Mouse (Mus musculus): ENCODE measurements at regions not wholly inside any gene's neighbourhood (a gene's known extent, or its start where the extent isn't known, plus 50 kb on each side); places are given as distances from the start of the nearest gene placed in this dataset.

DNA sequence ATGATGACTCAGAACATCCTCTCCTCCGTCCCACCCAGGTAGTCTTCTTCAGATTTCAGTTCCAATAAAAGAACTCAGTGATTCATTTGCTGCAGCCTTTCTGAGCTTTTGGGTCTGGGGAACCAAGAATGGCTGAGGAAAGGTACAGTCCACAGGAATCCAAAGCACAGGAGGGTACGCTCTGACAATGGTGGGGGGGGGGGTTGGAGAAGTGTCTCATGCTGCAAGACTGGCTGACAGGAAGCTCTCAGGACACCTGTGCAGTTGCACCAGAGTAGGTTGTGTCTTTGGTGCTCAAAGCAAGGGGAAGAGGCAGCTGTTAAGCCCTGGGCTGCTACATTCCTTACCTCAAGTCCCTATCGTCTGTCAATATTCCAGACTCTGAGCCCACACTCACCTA lies 192.7 kb upstream of the Bcl6 start:
- DNase-seq (ENCODE audit: low read depth), result no peak

DNA sequence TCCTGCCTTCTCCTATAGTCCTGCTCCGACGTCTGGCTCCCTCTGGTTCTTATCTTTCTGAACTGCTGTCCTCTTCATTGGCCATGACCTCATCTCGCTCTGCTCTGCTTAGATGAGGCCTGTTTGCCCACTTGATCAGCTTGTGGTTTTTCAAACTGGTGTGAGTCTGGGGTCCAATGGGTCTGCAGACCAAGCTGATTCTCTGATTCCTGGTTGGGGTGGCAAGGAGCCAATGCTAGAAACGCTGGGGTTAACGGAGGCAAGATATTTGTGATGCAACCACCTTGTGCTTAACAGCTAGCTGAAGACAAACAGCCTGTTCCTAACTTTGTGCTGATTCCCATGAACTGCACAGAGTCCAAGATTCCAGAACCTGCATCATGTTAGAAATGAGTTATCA lies 192.0 kb upstream of the Bcl6 start:
- no peak for DNase-seq (ENCODE audit: low read depth)

DNA sequence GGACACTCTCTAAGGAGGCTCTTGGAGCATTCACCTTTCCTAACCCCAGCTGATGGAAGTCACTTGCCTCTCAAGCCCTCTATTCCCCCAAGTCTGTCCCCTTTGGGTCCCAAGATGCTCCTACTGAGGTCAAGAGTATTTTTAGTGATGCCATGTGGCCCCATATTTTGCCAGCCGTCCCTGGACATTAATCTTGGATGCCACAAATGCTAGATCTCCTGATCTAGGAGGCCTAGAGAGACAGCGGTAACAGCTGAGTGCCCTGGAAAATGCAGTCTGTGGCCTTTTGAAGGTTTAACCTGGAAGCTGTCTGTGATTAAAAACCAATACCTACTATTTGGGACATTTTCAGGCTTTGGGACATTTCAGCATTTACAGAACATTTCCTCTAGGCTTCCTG lies 188.9 kb upstream of the Bcl6 start:
- DNase-seq (ENCODE audit: low read depth), result no peak

DNA sequence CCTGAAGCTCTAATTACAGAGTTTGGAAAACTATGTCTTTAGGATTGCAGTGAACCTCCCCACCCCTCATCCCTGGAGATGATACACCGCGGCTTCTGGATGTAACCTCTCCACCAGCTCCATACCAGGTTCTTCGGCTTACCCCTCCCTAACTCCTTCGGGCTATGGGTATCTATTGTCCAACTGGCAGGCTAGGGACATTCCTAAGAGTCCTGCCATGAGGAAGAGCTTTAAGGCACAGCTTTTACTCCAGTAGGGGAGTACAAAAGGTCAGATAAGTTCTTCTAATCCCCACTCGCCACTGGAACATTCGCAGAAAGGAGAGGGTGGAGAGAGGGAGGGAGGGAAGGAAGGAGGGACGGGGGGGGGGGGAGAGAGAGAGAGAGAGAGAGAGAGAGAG lies 188.5 kb upstream of the Bcl6 start:
- no peak for DNase-seq (ENCODE audit: low read depth)

DNA sequence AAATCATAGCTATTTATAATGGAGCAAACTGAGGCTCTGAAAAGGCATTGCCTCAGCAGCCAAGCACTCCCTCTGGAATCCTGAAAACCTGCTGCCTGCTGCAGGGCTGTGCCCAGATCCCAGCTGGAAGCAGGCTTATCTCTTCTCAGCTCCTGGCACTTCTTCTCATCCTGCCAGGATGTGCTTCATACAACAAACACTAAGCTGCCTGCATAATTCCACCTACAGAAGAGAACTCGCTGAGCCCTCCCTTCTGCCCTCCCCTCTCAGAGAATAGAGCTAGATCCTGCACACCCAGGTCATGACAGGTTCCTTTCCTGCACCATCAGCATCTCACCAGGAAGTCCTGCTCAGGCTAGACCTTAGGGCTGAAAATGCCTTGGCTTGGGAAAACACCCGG lies 187.4 kb upstream of the Bcl6 start:
- no peak for DNase-seq (ENCODE audit: low read depth)

DNA sequence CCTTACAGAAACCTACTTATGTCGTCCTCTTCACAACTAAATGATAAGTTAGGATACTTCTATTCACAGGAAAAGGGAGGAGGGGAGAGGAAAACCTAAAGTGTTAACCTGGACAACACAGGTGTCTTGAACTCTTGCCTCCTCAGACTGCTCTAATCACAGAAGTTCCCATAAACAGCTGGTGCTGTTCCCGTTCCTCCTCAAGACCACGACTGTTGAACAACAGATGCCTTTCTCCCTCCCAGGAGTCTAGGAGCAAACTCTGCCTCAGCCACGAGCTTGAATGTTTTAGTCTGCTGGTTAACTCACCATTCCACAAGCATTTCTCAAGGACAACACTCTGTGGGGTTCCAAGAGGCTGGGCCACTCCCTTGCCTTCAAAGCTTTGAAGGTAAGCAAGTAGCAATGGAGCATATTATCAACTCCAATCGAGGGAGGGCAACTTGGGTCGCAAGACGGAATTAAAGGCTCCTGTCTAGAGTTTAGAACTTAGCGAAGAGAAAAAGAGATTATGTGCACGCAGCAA lies 186.6 kb upstream of the Bcl6 start:
- no peak for DNase-seq (ENCODE audit: low read depth)

DNA sequence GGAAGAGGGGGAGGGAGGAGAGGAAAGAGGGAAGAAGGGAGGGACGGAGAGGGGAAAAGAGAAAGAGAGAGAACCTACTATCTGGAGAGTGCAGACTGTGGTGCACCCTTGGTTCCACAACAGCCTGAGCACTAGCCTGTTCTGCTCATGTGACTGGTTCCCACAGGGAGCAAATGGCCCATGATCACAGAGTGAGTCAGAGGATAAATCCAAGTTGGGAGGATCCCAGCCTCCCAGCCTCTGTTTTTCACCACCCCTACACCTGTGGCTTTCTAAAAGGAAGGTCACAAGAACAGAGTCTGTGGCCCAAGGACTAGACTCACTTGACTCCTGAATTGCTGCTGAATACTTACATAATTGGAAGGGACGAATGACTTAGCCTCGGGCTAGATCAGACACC lies 185.9 kb upstream of the Bcl6 start:
- DNase-seq (ENCODE audit: low read depth), result no peak

DNA sequence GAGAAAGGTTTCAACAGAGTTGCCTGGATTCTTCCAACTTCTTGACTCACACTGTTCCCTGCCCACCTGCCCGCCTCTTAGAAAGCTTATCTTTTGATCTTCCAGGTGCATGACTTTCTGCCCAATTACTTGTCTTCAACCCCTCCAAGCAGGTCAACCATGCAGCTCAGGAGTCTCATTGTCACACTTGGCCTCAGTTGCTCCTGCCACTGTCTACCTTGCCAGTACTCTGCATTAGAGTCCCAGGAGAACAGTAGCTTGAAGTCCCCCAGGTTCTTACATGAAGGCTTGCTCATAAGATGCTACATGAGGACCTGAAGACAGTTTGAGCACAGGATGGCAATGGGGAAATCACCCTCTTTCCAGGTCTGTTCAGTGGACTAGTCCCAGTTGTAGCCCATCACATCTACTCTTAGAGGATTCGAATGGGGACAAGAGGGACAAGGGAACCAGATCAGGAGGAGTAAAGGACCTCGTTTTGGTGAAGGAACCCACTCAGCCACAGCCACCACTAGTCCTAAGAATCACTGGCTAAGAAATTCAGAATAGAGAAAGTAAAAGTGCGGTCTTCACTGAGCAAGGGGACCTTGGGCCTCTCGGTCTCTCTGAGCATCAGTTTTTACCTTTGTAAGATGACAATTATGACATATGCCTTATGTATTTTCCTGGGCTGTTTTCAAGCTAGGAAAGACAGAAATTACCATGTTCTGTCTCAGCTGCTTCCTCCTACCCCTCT lies 185.3 kb upstream of the Bcl6 start:
- no peak for DNase-seq (ENCODE audit: low read depth)

DNA sequence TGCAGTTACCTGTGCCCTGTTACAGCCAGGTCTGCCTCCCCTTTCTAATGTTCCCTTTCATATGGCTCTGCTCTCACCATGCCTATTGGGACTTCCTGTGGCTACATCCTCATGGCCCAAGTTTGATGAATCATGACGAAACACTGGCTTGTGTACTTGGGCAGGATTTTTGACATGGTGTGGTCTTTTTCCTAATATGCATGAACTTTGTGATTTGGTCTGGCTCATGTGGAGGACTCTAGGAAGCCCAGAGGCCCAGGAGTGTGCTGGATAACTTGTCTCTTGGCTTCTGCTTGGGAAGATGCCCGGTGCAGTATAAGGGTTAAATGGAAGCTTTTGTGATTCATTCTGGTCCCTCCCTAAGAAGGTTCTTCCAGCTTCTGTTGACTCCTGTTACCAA lies 184.0 kb upstream of the Bcl6 start:
- no peak for DNase-seq (ENCODE audit: low read depth)

DNA sequence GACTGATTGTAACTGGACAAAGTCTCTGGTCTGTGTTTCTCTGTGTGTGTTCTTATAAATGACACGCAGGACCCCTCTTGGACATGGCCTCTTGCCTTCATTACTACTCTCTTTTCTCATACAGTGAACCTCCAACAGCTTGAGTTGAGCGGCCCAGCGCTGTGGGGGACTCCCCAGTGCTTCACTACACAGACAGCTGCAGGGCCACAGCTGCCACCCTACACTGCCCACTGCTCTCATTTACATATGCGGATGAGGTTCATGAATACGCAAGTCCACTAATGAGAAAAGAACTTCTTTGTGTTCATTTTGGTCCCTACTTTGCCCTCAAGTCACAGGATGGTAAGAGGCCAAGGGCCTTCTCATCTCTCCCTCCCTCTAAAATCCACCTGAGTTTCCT lies 183.4 kb upstream of the Bcl6 start:
- DNase-seq (ENCODE audit: low read depth), result no peak

DNA sequence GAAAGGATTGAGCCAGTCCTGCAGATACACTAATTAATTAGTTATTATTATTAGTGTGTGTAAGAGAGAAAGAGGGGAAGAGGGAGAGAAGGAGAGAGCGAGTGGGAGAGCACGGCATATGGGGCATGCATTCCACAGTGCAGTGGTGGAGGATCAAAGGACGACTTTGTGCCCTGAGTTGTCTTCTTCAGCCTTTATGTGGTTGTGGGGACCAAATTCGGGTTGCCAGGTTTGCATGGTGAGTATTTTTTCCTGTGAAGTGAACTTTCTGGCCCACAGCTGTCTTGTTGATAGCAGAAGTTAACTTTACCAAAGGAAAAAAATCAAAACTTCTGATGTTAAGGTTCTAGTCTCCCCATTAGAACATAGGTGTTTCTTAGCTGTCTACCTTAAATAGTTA lies 182.5 kb upstream of the Bcl6 start:
- DNase-seq (ENCODE audit: low read depth), result no peak

DNA sequence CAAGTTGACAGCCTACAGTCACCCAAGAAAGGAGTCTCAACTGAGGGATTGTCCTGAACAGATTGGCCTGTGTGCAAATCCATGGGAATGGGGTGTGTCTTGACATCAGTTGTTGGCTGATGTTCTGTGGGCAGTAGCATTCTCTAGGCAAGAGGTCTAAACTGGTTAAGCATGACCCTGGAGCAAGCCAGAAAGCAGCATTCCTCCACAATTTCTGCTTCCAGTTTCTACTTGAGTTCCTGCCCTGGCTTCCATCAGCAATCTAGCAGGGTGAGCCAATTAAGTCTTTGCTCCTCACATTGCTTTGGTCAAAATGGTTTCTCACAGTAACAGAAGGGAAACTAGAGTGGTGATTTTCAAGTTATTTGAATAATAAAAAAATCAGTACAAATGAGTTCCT lies 177.8 kb upstream of the Bcl6 start:
- no peak for DNase-seq (ENCODE audit: low read depth)

DNA sequence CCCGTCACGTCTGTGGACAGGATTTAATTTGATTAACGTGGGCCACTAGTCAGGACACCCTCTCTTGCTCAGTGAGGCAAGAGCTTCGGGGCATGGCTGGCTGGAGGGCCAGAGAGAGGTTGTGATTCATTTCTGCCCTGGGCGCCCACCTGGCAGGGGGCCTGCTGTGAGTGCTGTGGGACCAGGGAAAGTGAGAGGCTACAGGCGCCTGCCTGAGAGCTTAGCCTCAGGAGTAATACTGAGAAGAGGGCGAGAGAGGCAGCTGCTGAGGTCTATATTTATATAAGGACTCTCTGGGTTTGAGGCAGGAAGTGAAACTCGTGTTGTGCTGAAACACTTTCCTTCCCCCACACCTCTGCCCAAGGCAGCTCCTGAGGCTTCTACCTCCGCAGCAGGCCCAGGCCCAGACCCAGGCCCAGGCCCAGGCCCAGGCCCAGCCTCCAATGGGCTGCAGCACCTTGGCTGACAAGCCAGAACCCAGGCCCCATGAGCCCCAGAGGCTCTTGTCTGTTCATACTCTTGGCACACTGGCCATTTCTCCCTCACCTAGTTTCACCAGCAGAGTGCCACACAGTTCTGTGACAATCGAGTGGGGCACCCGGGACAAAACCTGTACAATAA lies 176.9 kb upstream of the Bcl6 start:
- DNase-seq (ENCODE audit: low read depth), result no peak

DNA sequence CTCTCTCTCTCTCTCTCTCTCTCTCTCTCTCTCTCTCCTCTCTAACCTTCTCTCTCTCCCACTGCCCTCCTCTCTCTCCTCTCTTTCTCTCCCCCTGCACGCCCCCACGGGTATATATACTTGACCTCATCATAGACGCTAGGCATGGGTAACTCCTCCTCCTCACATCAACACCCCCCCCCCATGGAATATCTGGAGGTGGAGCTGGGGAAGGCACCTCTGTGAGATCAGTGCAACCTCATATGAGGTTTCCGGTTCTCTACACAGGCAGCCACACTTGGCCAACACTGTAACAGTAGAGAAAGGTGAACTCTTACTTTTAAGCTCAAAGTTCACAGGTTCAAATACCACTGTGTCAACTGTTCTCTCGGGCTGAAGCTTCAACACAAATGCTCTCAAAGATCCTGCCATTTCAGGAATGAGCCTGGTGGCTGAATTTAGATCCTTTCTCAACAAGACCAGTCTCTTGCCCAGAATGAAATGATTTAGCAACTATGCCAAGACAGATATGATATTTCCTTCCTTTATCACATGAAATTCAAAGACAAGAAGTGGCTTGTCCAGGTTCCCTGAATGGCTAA lies 172.1 kb upstream of the Bcl6 start:
- no peak for DNase-seq (ENCODE audit: low read depth)

DNA sequence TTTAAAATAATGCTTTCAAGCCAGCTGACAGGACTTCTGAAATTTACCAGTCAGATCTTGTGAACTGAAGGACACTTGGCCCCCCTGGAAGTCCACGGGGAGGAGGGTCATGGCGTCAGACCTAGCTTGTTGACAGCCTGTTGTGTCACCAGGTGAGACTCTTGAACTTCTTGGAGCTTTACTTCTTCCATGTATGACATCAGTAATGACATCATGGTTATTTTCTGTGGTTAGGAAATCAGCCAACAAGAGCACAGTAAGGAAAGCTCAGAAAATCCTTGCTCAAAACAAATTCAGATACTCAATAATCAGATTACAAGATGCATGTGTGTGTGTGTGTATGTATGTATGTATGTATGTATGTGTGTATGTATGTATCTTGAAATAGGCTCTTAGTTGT lies 170.7 kb upstream of the Bcl6 start:
- no peak for DNase-seq (ENCODE audit: low read depth)

DNA sequence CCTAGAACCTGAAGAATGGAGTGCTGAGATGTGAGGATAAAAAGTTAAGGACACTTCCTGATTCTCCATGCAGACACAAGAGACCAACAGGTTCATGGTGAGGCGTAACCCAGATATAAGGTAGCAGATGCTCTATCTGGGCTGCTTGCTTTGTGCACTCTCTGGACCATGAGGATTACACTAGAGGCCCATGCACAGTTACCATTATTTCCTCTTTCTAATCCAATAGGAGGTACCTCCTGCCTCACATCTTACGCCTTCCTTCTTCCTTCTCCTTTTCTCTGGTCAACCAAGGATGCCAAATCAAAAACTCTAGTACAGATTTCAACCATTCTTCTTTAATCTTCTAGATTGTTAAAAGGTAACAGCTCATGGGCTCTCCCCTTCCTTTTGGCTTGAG lies 169.1 kb upstream of the Bcl6 start:
- DNase-seq (ENCODE audit: low read depth), result no peak

DNA sequence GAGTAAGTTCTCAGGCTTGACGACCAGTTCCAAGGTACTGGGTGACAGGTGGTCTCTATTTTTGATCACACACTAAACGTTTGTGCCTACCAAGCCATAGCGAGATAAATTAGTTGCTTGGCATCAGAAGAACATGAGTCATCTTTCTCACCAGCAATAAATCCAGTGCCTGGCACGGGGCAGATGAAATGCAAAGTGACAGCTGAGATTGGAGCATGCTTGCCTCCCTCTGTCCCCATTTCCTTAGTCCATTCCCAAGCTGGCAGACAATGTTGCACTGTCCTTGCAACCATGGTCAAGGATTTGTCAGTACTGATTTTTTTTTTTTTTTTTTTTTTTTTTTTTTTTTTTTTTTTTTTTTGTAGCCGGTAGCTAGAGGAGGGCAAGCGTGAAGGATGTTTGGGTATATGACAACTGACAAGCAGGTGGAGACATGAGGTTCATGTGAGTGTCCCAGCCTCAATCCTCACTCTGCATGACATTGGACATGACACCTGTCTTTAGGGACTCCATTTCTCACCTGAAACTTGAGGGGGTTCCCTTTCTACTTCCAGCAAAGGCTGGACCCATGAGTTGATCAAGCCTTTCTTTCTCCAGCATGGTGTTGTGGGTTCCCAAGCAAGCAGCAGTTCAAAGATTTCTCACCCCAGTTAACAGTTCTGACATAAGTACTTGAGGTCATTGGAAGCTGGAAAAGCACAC lies 168.2 kb upstream of the Bcl6 start:
- no peak for DNase-seq (ENCODE audit: low read depth)

DNA sequence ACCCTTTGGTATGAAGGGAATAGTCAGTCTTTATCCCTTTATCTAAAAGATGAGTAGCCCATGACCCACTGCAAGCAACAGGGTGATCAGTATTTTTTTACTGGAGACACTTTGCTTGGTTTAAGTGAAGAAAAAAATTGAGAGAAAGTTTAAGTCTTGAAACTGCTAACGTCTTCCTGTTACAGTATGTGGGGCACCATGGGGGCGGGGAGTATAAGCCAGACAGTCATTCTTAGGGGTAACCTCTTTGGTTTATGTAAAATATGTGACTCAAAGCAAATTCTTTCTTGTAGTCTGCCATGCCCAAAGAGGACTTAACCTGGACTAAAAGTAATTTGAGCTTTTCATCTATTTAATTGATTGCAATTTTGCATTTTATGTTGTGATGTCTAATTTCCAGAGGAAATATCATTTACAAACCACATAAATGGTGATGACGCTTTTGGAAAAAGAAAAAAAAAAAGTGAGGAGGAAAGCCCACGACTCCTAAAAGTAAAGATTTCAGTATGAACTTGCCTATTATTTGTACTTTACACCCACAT lies 166.2 kb upstream of the Bcl6 start:
- no peak for DNase-seq (ENCODE audit: low read depth)

DNA sequence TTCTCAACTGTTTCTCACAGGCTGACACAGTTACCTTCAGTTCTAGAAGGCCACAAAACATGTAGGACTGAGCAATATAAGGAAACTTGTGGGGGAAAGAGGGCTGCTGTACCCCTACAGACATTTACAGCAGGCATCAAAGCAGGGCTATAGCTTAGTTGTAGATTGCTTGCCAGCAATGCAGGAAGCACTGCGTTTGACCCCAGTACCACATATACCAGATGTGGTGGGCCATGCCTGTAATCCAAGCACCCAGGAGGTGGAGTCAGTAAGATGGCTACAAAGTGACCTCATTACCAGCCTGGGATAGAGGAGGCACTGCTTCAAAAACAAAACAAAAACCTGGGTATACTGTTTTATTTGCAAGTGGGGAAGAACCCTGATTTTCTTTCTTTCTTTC lies 165.3 kb upstream of the Bcl6 start:
- no peak for DNase-seq (ENCODE audit: low read depth)

DNA sequence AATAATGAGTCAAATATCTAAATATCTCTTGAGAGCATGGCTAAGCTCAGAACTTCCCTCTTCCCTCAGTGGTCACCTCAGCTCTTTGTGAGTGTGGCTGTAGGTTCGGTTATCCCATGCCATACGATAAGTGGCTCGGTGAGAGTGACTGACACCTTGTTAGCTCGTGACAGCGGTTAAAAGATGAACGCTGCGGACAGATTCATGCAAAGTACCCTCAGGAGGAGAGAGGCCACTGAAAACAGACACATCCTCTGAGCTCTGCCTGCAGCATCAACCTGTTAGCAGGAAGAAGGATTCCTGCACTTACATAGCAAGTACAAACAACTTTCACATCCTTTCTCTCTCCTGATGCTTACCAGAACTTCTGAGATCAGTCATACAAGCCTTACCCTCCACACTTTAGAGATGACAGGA lies 163.2 kb upstream of the Bcl6 start:
- DNase-seq (ENCODE audit: low read depth), result no peak

DNA sequence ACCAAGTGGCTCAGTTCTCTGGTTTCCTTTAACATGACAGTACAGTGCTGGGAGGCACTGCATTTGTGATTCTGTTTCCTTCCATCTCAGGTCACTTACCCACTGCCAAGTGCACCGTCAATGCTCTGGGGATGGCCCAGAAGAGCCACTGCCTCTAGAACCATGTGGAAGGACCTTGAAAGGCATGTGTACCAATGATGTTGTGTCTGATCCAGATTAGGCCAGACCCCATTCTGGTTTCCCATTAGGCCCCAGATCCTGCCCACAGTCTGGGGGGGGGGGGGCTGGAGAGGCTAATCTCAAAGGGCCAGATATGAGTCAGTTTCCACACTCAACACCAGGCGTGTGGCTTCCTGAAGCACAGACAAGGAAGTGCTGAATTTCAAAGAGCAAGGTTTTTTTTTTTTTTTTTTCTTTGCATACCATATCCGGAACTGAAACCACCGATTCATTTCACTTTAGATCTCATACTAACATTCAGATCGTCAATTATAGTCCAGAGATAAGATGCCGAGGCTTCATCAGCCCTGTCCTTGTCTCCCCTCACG lies 162.6 kb upstream of the Bcl6 start:
- DNase-seq (ENCODE audit: low read depth), result no peak

DNA sequence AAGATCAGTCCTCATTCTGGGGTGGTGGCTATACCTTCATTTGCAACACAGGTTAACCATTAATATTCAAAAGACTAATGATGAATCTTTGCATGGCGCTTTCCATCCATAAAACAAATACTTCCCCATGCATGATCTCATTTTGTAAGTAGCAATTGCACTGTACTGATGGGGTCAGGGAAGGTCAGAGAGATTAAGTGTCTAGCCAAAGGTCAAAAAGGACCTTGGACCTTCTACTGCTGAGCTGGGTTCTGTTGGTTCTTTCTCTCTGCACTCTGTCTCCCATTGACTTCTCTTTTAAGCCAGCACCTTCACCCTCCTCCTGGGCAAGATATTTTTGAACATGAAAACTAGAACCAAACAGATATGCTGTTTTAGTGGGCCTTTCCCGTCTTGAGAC lies 161.9 kb upstream of the Bcl6 start:
- no peak for DNase-seq (ENCODE audit: low read depth)
